Comparison of ENCODE assay signal across 9 mouse cellular contexts in genomic region chr2:163597661-163598060, GRCm38 (mm10). TPM values are rescaled to one million over a fixed set of nuclear protein-coding genes. Genes with fewer than 3 reads are reported as not detected.
DNase-seq lines count a peak whose midpoint lies in the region; ATAC-seq and TF ChIP-seq lines count a peak whose summit lies in the region.
"Had no signal": no experiment of that assay in that cellular context is flagged by ENCODE, and none has a peak within 500 bp of the region (broad histone marks: within the 10 kb centered on the region; RNA-seq: fewer than 3 reads in every experiment).

No protein-coding gene starts in this region.

- ATAC-seq in lung, postnatal 0 days: no peak
- ATAC-seq in stomach, postnatal 0 days (ENCODE audit: low FRiP score, low TSS enrichment): no peak
- no peak for ATAC-seq in forebrain, embryonic 16.5 days

- no peaks in the 10 kb centered on the region for H3K9me3 ChIP-seq in lung, postnatal 0 days (ENCODE audit: low read length)
- H3K9me3 ChIP-seq in stomach, postnatal 0 days (ENCODE audit: control insufficient read depth, low read length): no peaks in the 10 kb centered on the region
- no peaks in the 10 kb centered on the region for H3K9me3 ChIP-seq in forebrain, embryonic 16.5 days (ENCODE audit: control insufficient read depth, low read length)
- H3K9me3 ChIP-seq: neural tube, embryonic 12.5 days had no signal

- H3K36me3 ChIP-seq in lung, postnatal 0 days (ENCODE audit: insufficient read depth, low read length): no peaks in the 10 kb centered on the region
- H3K36me3 ChIP-seq in stomach, postnatal 0 days (ENCODE audit: control insufficient read depth, insufficient read depth, low read length): no peaks in the 10 kb centered on the region
- no peaks in the 10 kb centered on the region for H3K36me3 ChIP-seq in forebrain, embryonic 16.5 days (ENCODE audit: control insufficient read depth, insufficient read depth)
- H3K36me3 ChIP-seq: neural tube, embryonic 12.5 days had no signal

- H3K4me3 ChIP-seq in cortical plate, adult 2 months (ENCODE audit: insufficient read depth, low read length): no peak overlapping the region
- no peak overlapping the region for H3K4me3 ChIP-seq in lung, postnatal 0 days (ENCODE audit: low read depth, low read length)
- H3K4me3 ChIP-seq in stomach, postnatal 0 days (ENCODE audit: low read depth, low read length): no peak overlapping the region
- H3K4me3 ChIP-seq in forebrain, embryonic 16.5 days (replicated peaks; ENCODE audit: low read length): no peak overlapping the region
- H3K4me3 ChIP-seq: neural tube, embryonic 12.5 days had no signal

- no peak for TF ChIP-seq POLR2A in cortical plate, adult 2 months (IDR thresholded peaks at IDR 0.05; ENCODE audit: extremely low read depth, insufficient read depth, low read length)

- TF ChIP-seq EP300 in lung, postnatal 0 days (IDR thresholded peaks at IDR 0.05): no peak
- TF ChIP-seq EP300 in stomach, postnatal 0 days (optimal IDR thresholded peaks at IDR 0.05): no peak

- H3K9ac ChIP-seq in lung, postnatal 0 days (replicated peaks; ENCODE audit: low read depth): no peak overlapping the region
- no peak overlapping the region for H3K9ac ChIP-seq in stomach, postnatal 0 days (ENCODE audit: low read length)
- no peak overlapping the region for H3K9ac ChIP-seq in forebrain, embryonic 16.5 days (replicated peaks; ENCODE audit: low read depth, low read length)
- H3K9ac ChIP-seq: neural tube, embryonic 12.5 days had no signal

- peak; percentile 32 to 54 for DNase-seq in heart, postnatal 14 days
- DNase-seq in heart, adult 18-20 months: no peak
- DNase-seq in urinary bladder, postnatal 25 days (ENCODE audit: low spot score): peak; percentile 35
- no peak for DNase-seq in urinary bladder, adult 18-20 months (ENCODE audit: low spot score in 2 of 2)
- peak; percentile 77 for DNase-seq in lung, postnatal 0 days (ENCODE audit: low spot score)
- peak; percentile 78 for DNase-seq in stomach, postnatal 0 days (ENCODE audit: low spot score)

- peaks cover 4% of the 10 kb centered on the region; the same call in 1 of the 2 replicates for H3K4me1 ChIP-seq in cortical plate, adult 2 months (ENCODE audit: control insufficient read depth, insufficient read depth, low read length)
- H3K4me1 ChIP-seq in lung, postnatal 0 days (ENCODE audit: insufficient read depth, low read depth, low read length): peaks cover 6% of the 10 kb centered on the region
- H3K4me1 ChIP-seq in stomach, postnatal 0 days (replicated peaks; ENCODE audit: control insufficient read depth, insufficient read depth): no peaks in the 10 kb centered on the region
- H3K4me1 ChIP-seq in forebrain, embryonic 16.5 days (replicated peaks; ENCODE audit: control insufficient read depth, insufficient read depth, low read length): peaks cover 4% of the 10 kb centered on the region

- no peak overlapping the region for H3K27ac ChIP-seq in cortical plate, adult 2 months (ENCODE audit: insufficient read depth, low read length)
- peak overlapping the region; percentile 85; the same call in 1 of the 2 replicates for H3K27ac ChIP-seq in lung, postnatal 0 days (ENCODE audit: low read length)
- no peak overlapping the region for H3K27ac ChIP-seq in stomach, postnatal 0 days (replicated peaks)
- no peak overlapping the region for H3K27ac ChIP-seq in forebrain, embryonic 16.5 days (ENCODE audit: low read length)
- H3K27ac ChIP-seq: neural tube, embryonic 12.5 days had no signal

- intact Hi-C loops in heart, postnatal 14 days (cut with DNase I): no loop called here

- no peak overlapping the region for H3K4me2 ChIP-seq in lung, postnatal 0 days (replicated peaks; ENCODE audit: low read depth, low read length)
- no peak overlapping the region for H3K4me2 ChIP-seq in stomach, postnatal 0 days (replicated peaks; ENCODE audit: low read depth)
- H3K4me2 ChIP-seq in forebrain, embryonic 16.5 days (ENCODE audit: low read length): no peak overlapping the region
- H3K4me2 ChIP-seq: neural tube, embryonic 12.5 days had no signal

- 54% methylated on average over 4 of the region's 4 CpGs for WGBS in lung, postnatal 0 days
- 54% methylated on average over 4 of the region's 4 CpGs for WGBS in stomach, postnatal 0 days
- WGBS in forebrain, embryonic 16.5 days: 52% methylated on average over 4 of the region's 4 CpGs

- peak; percentile 62 for TF ChIP-seq CTCF in cortical plate, adult 2 months (IDR thresholded peaks at IDR 0.05; ENCODE audit: extremely low read depth, insufficient read depth, low read length)
- peak; percentile 70 for TF ChIP-seq CTCF in lung, postnatal 0 days (IDR thresholded peaks at IDR 0.05)
- TF ChIP-seq CTCF in stomach, postnatal 0 days (IDR thresholded peaks at IDR 0.05; ENCODE audit: low read depth): peak; percentile 76

- no peaks in the 10 kb centered on the region for H3K27me3 ChIP-seq in lung, postnatal 0 days (replicated peaks; ENCODE audit: insufficient read depth, low read length)
- no peaks in the 10 kb centered on the region for H3K27me3 ChIP-seq in stomach, postnatal 0 days (ENCODE audit: control insufficient read depth, insufficient read depth, low read length)
- H3K27me3 ChIP-seq in forebrain, embryonic 16.5 days (replicated peaks; ENCODE audit: control insufficient read depth, insufficient read depth, low read length): 0 out of 2 replicates have a peak, but pooled peaks cover 2% of the 10 kb centered on the region
- H3K27me3 ChIP-seq: neural tube, embryonic 12.5 days had no signal

RNA-seq across cellular contexts. Expression of gene Ttpal, which starts 4.5 kb away (rescaled TPM):
- total RNA-seq in heart, postnatal 14 days (2021): 10 to 100 TPM; 13.6 to 13.9 TPM
- total RNA-seq in heart, adult 18-20 months (2021): 10 to 100 TPM; 12.0 to 16.8 TPM
- 45.8 and 49.3 TPM in 2 replicates for polyA plus RNA-seq in cortical plate, adult 2 months (2012; rRNA removed)
- 17.2 and 20.0 TPM in 2 replicates for polyA plus RNA-seq in lung, postnatal 0 days (2015; fragmentation: Nextera tagmentation; extraction: Ambion mirVana)
- polyA plus RNA-seq in stomach, postnatal 0 days (2015; fragmentation: Nextera tagmentation; extraction: Ambion mirVana): 19.9 and 20.8 TPM in 2 replicates
- 44.1 and 46.4 TPM in 2 replicates for polyA plus RNA-seq in forebrain, embryonic 16.5 days (2015; fragmentation: Nextera tagmentation; extraction: Ambion mirVana)

RNA-seq across cellular contexts. Expression of gene Serinc3, which starts 47.3 kb away (rescaled TPM):
- total RNA-seq in heart, postnatal 14 days (2021): 100 to 1,000 TPM; 360 to 363 TPM
- total RNA-seq in heart, adult 18-20 months (2021): 100 to 1,000 TPM; 284 to 364 TPM
- 209 and 210 TPM in 2 replicates for polyA plus RNA-seq in cortical plate, adult 2 months (2012; rRNA removed)
- polyA plus RNA-seq in lung, postnatal 0 days (2015; fragmentation: Nextera tagmentation; extraction: Ambion mirVana): 96.7 and 106 TPM in 2 replicates
- 35.8 and 36.4 TPM in 2 replicates for polyA plus RNA-seq in stomach, postnatal 0 days (2015; fragmentation: Nextera tagmentation; extraction: Ambion mirVana)
- 31.4 and 34.3 TPM in 2 replicates for polyA plus RNA-seq in forebrain, embryonic 16.5 days (2015; fragmentation: Nextera tagmentation; extraction: Ambion mirVana)

Comparison
In these comparisons a context has a peak if more than half of its experiments do, and no peak if none do; other contexts are left out.
1. DNase-seq: peak in heart, postnatal 14 days (2 of 2), urinary bladder, postnatal 25 days (single experiment), lung, postnatal 0 days (single experiment) and stomach, postnatal 0 days (single experiment); none in heart, adult 18-20 months (0 of 2) and urinary bladder, adult 18-20 months (0 of 2).
2. Peak in every context shown above with its lines, with median percentiles within 50 percentile points of each other: CTCF ChIP-seq.